Mouse (Mus musculus) heart, embryonic 11.5 days (tissue): ENCODE measurements at regions not wholly inside any gene's neighbourhood (a gene's known extent, or its start where the extent isn't known, plus 50 kb on each side); places are given as distances from the start of the nearest gene placed in this dataset.
A peak's percentile ranks its signal among the peaks of the same experiment; 100 is the strongest.

ENCODE experiments used
- ATAC-seq: fragments of 200-750 bp; cut with Nextera tagmentation; replicated peaks from 2 replicates; pipeline ENCODE4 v1.8.0; 2017; ENCODE audit warnings: moderate library complexity; ENCODE audit not compliant: insufficient number of reproducible peaks, low FRiP score, low TSS enrichment
- H3K27ac ChIP-seq: fragments of 300-500 bp; sonication (generic); 2 replicates; pipeline ENCODE4 v1.5.1; 2014; ENCODE audit warnings: mild to moderate bottlenecking, low read depth, low read length
- H3K27me3 ChIP-seq: fragments of 300-500 bp; sonication (generic); 2 replicates; pipeline ENCODE4 v1.6.1; 2014; ENCODE audit warnings: mild to moderate bottlenecking, low read length, mixed read lengths; ENCODE audit not compliant: control insufficient read depth, insufficient read depth
- H3K36me3 ChIP-seq: fragments of 300-500 bp; sonication (generic); 2 replicates; pipeline ENCODE4 v1.6.1; 2014; ENCODE audit warnings: mild to moderate bottlenecking, low read length, moderate library complexity, mixed read lengths; ENCODE audit not compliant: control insufficient read depth, insufficient read depth
- H3K4me1 ChIP-seq: fragments of 300-500 bp; sonication (generic); 2 replicates; pipeline ENCODE4 v1.6.1; 2014; ENCODE audit warnings: low read length; ENCODE audit not compliant: control insufficient read depth, insufficient read depth
- H3K4me2 ChIP-seq: fragments of 300-500 bp; sonication (generic); 2 replicates; pipeline ENCODE4 v1.6.1; 2014; ENCODE audit warnings: mild to moderate bottlenecking, moderate library complexity
- H3K4me3 ChIP-seq: fragments of 300-500 bp; sonication (generic); 2 replicates; pipeline ENCODE4 v1.5.1; 2014; ENCODE audit warnings: low read depth, low read length
- H3K9ac ChIP-seq: fragments of 300-500 bp; sonication (generic); 2 replicates; pipeline ENCODE4 v1.6.1; 2014; ENCODE audit warnings: mild to moderate bottlenecking, low read depth, low read length, moderate library complexity
- H3K9me3 ChIP-seq: fragments of 300-500 bp; sonication (generic); replicated peaks from 2 replicates; pipeline ENCODE4 v1.6.1; 2016; ENCODE audit warnings: low read length; ENCODE audit not compliant: control insufficient read depth
- WGBS: fragments of 180-500 bp; shearing (Covaris S2); extraction: QIAGEN DNeasy Blood & Tissue Kit; methylation state at CpG from one replicate; pipeline ENCODE4 v1.1.7; 2014; ENCODE audit not compliant: insufficient replicate concordance; 5-methylcytosine and 5-hydroxymethylcytosine counted together

DNA sequence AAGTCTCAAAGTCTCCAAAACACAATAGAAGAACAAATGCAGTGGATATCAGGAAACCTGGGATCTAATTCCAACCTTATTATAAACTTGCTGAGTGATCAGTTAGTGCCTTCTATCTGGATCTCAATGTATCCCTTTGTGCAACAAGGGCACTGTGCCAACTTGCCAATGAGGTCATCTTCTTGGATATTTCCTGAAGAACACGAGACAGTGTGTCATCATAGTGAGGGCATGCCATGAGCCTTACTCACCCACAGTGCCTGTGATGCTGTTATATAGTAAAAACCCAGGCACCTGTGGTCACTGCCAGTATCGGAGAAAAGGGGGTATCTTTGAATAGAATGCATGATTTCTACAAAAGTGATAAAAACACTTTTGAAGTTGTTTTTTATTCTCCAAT, 60.2 kb upstream of the Cd34 start:
- no peaks in the 10 kb centered on the region for H3K9me3 ChIP-seq
- H3K36me3 ChIP-seq: no peaks in the 10 kb centered on the region
- H3K4me2 ChIP-seq: no peak overlapping the region
- H3K4me3 ChIP-seq: no peak overlapping the region
- H3K4me1 ChIP-seq: no peaks in the 10 kb centered on the region
- no peak overlapping the region for H3K9ac ChIP-seq
- WGBS: 56% methylated on average over 2 of the region's 2 CpGs
- no peak for ATAC-seq
- no peaks in the 10 kb centered on the region for H3K27me3 ChIP-seq
- no peak overlapping the region for H3K27ac ChIP-seq

DNA sequence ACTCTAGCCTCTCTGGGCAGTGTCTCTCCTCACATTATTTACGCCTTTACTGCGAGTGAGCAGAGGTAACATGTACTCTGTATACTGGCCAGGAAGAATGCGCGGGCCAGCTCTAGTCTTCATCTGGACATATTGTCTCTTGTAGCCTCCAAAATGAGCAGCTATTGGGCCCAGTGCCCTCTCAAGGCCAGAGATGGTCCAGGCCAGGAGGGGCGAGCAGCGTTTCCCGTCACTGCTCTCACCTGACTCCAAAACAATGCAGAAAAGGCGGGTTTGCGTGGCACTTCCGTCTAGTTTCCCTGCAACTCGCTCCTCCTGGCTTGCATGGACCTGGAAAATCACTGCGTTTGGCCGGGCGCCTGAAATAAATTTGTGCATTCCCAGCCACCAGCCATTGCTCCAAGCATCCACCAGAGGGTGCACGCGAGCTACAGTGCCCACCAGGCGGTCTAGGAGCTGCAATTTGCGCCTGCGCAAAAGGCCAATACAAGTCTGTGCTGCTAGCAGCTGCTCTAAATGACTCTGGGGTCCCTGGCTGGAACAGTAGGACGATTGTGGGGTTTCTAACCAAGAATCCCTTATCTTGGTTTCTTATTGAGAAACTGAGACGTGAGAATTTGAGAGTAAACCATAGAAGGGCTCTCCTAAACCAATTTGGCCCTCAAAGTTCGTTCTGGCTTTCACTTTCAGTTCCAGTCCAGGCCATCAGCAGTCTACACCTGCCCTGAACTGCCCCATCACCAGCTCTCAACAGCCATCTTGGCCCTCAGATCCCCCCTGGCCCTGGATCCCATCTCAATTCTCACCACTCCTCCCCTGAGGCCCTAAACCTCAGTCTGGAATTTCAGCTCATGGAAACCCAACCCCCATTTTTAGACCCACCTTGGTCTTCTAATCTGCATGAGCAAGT, 59.0 kb upstream of the Cd34 start:
- Histone ChIP-seq H3K9me3 (no peaks in the 10 kb centered on the region), H3K27ac (no peak overlapping the region), H3K9ac (peak overlapping the region; percentile 49; the same call in 1 of the 2 replicates), H3K4me1 (no peaks in the 10 kb centered on the region), H3K36me3 (no peaks in the 10 kb centered on the region), H3K4me3 (no peak overlapping the region), H3K27me3 (no peaks in the 10 kb centered on the region), H3K4me2 (peak overlapping the region; percentile 53)
- peak; percentile 68 for ATAC-seq
- WGBS: 18% methylated on average over 22 of the region's 22 CpGs

DNA sequence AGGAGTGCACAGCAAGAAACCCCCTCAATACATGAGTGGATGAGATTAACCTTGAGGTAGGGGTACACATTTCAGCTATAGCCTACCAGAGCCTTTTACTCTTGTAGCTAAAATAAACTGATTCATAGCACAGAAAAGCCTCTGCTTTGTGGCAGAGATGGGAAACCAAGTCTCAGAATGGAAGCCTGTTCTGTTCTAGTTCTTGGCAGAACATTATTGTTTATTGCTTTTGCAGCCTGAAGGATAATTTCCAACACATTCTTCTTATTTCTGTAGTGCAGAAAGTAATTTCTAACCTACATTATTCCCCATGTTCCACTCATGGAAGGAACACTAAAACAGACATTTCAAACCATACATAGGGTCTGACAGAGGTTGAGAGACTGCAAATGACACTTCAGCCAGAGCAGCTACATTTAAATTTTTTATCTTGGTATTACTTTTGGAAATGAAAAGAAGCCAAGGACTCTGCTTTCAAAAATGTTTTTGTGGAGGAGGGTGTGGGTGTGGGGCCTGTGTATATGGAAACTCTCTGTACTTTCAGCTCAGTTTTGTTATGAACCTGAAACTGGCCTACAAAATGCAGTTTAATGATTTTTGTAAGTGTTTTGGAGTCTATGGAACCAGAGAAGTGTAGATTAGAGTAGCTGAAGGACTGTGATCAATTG, 56.9 kb upstream of the Cd34 start:
- Histone ChIP-seq H3K27me3 (no peaks in the 10 kb centered on the region), H3K4me1 (0 out of 2 replicates have a peak, but pooled peaks cover 2% of the 10 kb centered on the region), H3K4me3 (no peak overlapping the region), H3K9ac (no peak overlapping the region), H3K4me2 (no peak overlapping the region), H3K36me3 (no peaks in the 10 kb centered on the region), H3K9me3 (no peaks in the 10 kb centered on the region), H3K27ac (no peak overlapping the region)
- ATAC-seq: no peak

DNA sequence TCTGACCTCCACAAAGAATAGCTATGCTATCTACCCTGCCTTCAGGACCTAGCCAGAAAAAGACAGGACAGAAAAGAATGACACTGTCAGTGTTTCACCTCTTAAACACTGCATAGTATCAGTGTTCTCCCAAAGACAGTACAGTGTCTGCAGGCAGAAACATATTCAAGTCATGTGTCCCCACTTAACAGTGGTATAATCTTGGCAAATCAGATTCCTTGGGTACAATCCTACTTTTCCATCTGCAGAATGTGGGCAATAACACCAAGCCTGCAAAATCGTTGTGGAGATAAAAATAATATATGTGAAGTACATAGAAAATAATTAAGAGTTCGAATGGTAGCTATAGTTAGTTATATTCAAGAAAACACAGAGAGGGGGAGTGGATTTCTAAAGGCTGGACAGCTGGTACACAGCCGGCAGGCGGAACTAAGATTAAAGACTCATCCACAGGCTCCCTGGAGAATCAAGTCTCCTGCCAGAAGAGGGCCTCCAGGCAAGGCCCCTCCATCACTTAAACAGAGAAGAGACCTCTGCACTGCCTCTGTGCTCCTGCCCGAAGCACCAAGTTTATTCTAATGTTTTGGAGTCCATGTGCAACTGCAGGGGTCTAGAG, 53.4 kb upstream of the Cd34 start:
- Histone ChIP-seq H3K27me3 (no peaks in the 10 kb centered on the region), H3K9ac (no peak overlapping the region), H3K4me2 (no peak overlapping the region), H3K9me3 (no peaks in the 10 kb centered on the region), H3K36me3 (no peaks in the 10 kb centered on the region), H3K4me3 (no peak overlapping the region), H3K4me1 (0 out of 2 replicates have a peak, but pooled peaks cover 2% of the 10 kb centered on the region), H3K27ac (no peak overlapping the region)
- ATAC-seq: no peak
- 61% methylated on average over 5 of the region's 5 CpGs for WGBS

DNA sequence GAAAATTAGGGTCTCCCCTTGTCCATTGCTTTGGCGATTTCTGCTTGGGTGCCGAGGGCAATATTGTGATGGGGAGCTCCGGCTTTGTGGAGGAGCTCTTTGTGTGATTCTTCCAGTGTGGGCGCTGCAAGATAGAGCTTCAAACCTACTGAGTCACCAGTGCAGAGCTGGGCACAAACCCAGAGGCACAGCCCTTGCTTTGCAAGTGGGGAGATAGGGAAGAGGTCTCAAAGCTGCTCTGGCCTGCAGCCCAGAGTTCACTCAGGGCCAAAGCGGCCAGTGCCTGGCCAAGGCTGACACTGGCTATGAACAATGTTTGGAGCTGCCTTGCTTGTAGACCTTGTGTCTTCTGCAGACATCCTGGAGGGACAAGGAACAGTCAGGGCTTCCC, 52.9 kb upstream of the Cd34 start:
- H3K36me3 ChIP-seq: no peaks in the 10 kb centered on the region
- 70% methylated on average over 5 of the region's 5 CpGs for WGBS
- no peak overlapping the region for H3K9ac ChIP-seq
- no peaks in the 10 kb centered on the region for H3K27me3 ChIP-seq
- no peak overlapping the region for H3K27ac ChIP-seq
- H3K4me2 ChIP-seq: no peak overlapping the region
- H3K4me3 ChIP-seq: no peak overlapping the region
- H3K9me3 ChIP-seq: no peaks in the 10 kb centered on the region
- no peak for ATAC-seq
- 0 out of 2 replicates have a peak, but pooled peaks cover 2% of the 10 kb centered on the region for H3K4me1 ChIP-seq
